Mouse (Mus musculus): ENCODE measurements around the gene Spen. TPM values are rescaled to one million over a fixed set of nuclear protein-coding genes. Genes with fewer than 3 reads are reported as not detected.

Gene Spen
- polyA plus RNA-seq, 1 experiment = 9.5 TPM

- H3K4me3 ChIP-seq (ENCODE audit: insufficient read depth, low read depth, low read length) = no peak overlapping the region
- no peaks in the 10 kb centered on the region for H3K4me1 ChIP-seq (ENCODE audit: control insufficient read depth, insufficient read depth, insufficient read length, low read length)
- no peak overlapping the region for H3K27ac ChIP-seq (replicated peaks; ENCODE audit: low read depth, low read length)
Measured at GRCm38 (mm10) chr4:141487581-141487980, 50.8 kb downstream of the Spen start.

GRCm38 (mm10) chr4:141484071-141484470, 54.3 kb downstream of the Spen start:
- no peak overlapping the region for H3K27ac ChIP-seq (replicated peaks; ENCODE audit: low read depth, low read length)

GRCm38 (mm10) chr4:141479411-141479810, 59.0 kb downstream of the Spen start:
- no peak overlapping the region for H3K27ac ChIP-seq (replicated peaks; ENCODE audit: low read depth, low read length)
- no peak overlapping the region for H3K4me3 ChIP-seq (ENCODE audit: insufficient read depth, low read depth, low read length)
- no peaks in the 10 kb centered on the region for H3K4me1 ChIP-seq (ENCODE audit: control insufficient read depth, insufficient read depth, insufficient read length, low read length)

More at GRCm38 (mm10) chr4:141484071-141484470, 54.3 kb downstream of the Spen start:
- Histone ChIP-seq H3K4me1 (ENCODE audit: control insufficient read depth, insufficient read depth, insufficient read length, low read length) (no peaks in the 10 kb centered on the region), H3K4me3 (ENCODE audit: insufficient read depth, low read depth, low read length) (no peak overlapping the region)

- H3K4me1 ChIP-seq (ENCODE audit: control insufficient read depth, insufficient read depth, insufficient read length, low read length) = no peaks in the 10 kb centered on the region
- peak overlapping the region; percentile 67; the same call in 1 of the 2 replicates for H3K27ac ChIP-seq (replicated peaks; ENCODE audit: low read depth, low read length)
Measured at GRCm38 (mm10) chr4:141478794-141479193, 59.6 kb downstream of the Spen start.

GRCm38 (mm10) chr4:141478225-141478624, 60.2 kb downstream of the Spen start:
- Histone ChIP-seq H3K4me1 (ENCODE audit: control insufficient read depth, insufficient read depth, insufficient read length, low read length) (no peaks in the 10 kb centered on the region), H3K27ac (replicated peaks; ENCODE audit: low read depth, low read length) (peak overlapping the region; percentile 67), H3K4me3 (ENCODE audit: insufficient read depth, low read depth, low read length) (no peak overlapping the region)

More at GRCm38 (mm10) chr4:141478794-141479193, 59.6 kb downstream of the Spen start:
- H3K4me3 ChIP-seq (ENCODE audit: insufficient read depth, low read depth, low read length) = no peak overlapping the region

- Histone ChIP-seq H3K27ac (replicated peaks; ENCODE audit: low read depth, low read length) (peak overlapping the region; percentile 67), H3K4me3 (ENCODE audit: insufficient read depth, low read depth, low read length) (no peak overlapping the region), H3K4me1 (ENCODE audit: control insufficient read depth, insufficient read depth, insufficient read length, low read length) (no peaks in the 10 kb centered on the region)
Measured at GRCm38 (mm10) chr4:141477681-141478102, 60.7 kb downstream of the Spen start.

- no peak overlapping the region for H3K27ac ChIP-seq (replicated peaks; ENCODE audit: low read depth, low read length)
- H3K4me1 ChIP-seq (ENCODE audit: control insufficient read depth, insufficient read depth, insufficient read length, low read length) = no peaks in the 10 kb centered on the region
- no peak overlapping the region for H3K4me3 ChIP-seq (ENCODE audit: insufficient read depth, low read depth, low read length)
Measured at GRCm38 (mm10) chr4:141474431-141474830, 64.0 kb downstream of the Spen start.

GRCm38 (mm10) chr4:141472641-141473321, 65.6 kb downstream of the Spen start:
- no peaks in the 10 kb centered on the region for H3K4me1 ChIP-seq (ENCODE audit: control insufficient read depth, insufficient read depth, insufficient read length, low read length)
- no peak overlapping the region for H3K4me3 ChIP-seq (ENCODE audit: insufficient read depth, low read depth, low read length)
- H3K27ac ChIP-seq (replicated peaks; ENCODE audit: low read depth, low read length) = no peak overlapping the region

GRCm38 (mm10) chr4:141471491-141471890, 66.9 kb downstream of the Spen start:
- H3K27ac ChIP-seq (replicated peaks; ENCODE audit: low read depth, low read length) = no peak overlapping the region
- H3K4me1 ChIP-seq (ENCODE audit: control insufficient read depth, insufficient read depth, insufficient read length, low read length) = no peaks in the 10 kb centered on the region
- H3K4me3 ChIP-seq (ENCODE audit: insufficient read depth, low read depth, low read length) = no peak overlapping the region

GRCm38 (mm10) chr4:141469343-141469742, 69.1 kb downstream of the Spen start:
- no peak overlapping the region for H3K27ac ChIP-seq (replicated peaks; ENCODE audit: low read depth, low read length)
- H3K4me1 ChIP-seq (ENCODE audit: control insufficient read depth, insufficient read depth, insufficient read length, low read length) = no peaks in the 10 kb centered on the region
- H3K4me3 ChIP-seq (ENCODE audit: insufficient read depth, low read depth, low read length) = no peak overlapping the region

- Histone ChIP-seq H3K27ac (replicated peaks; ENCODE audit: low read depth, low read length) (no peak overlapping the region), H3K4me1 (ENCODE audit: control insufficient read depth, insufficient read depth, insufficient read length, low read length) (no peaks in the 10 kb centered on the region), H3K4me3 (ENCODE audit: insufficient read depth, low read depth, low read length) (no peak overlapping the region)
Measured at GRCm38 (mm10) chr4:141468576-141468975, 69.8 kb downstream of the Spen start.

GRCm38 (mm10) chr4:141467581-141467927, 70.8 kb downstream of the Spen start:
- no peaks in the 10 kb centered on the region for H3K4me1 ChIP-seq (ENCODE audit: control insufficient read depth, insufficient read depth, insufficient read length, low read length)
- H3K27ac ChIP-seq (replicated peaks; ENCODE audit: low read depth, low read length) = no peak overlapping the region
- H3K4me3 ChIP-seq (ENCODE audit: insufficient read depth, low read depth, low read length) = no peak overlapping the region

- Histone ChIP-seq H3K27ac (replicated peaks; ENCODE audit: low read depth, low read length) (no peak overlapping the region), H3K4me3 (ENCODE audit: insufficient read depth, low read depth, low read length) (no peak overlapping the region)
Measured at GRCm38 (mm10) chr4:141466844-141467580, 71.4 kb downstream of the Spen start.

GRCm38 (mm10) chr4:141466289-141466795, 72.1 kb downstream of the Spen start:
- H3K27ac ChIP-seq (replicated peaks; ENCODE audit: low read depth, low read length) = no peak overlapping the region
- no peak overlapping the region for H3K4me3 ChIP-seq (ENCODE audit: insufficient read depth, low read depth, low read length)
- no peaks in the 10 kb centered on the region for H3K4me1 ChIP-seq (ENCODE audit: control insufficient read depth, insufficient read depth, insufficient read length, low read length)

More at GRCm38 (mm10) chr4:141466844-141467580, 71.4 kb downstream of the Spen start:
- no peaks in the 10 kb centered on the region for H3K4me1 ChIP-seq (ENCODE audit: control insufficient read depth, insufficient read depth, insufficient read length, low read length)

GRCm38 (mm10) chr4:141465512-141466288, 72.7 kb downstream of the Spen start:
- no peak overlapping the region for H3K27ac ChIP-seq (replicated peaks; ENCODE audit: low read depth, low read length)
- H3K4me1 ChIP-seq (ENCODE audit: control insufficient read depth, insufficient read depth, insufficient read length, low read length) = no peaks in the 10 kb centered on the region
- H3K4me3 ChIP-seq (ENCODE audit: insufficient read depth, low read depth, low read length) = no peak overlapping the region
